Mouse (Mus musculus): ENCODE results near the gene Lgals1. TPM values are rescaled to one million over a fixed set of nuclear protein-coding genes. Genes with fewer than 3 reads are reported as not detected.

The Lgals1 gene
- total and polyA plus RNA-seq, 3 experiments: 637 to 805 (median 735) TPM

- peaks cover 79 to 99% of the 10 kb centered on the region in 2 experiments for H3K36me3 ChIP-seq (replicated peaks in 1 of 2; ENCODE audit: control insufficient read depth in 1 of 2, insufficient read depth in 1 of 2, low read length in 1 of 2)
- H3K27me3 ChIP-seq (replicated peaks): no peaks in the 10 kb centered on the region
- dilution Hi-C loops (cut with MboI; ENCODE audit: extremely low pct_ligation_motif_present, extremely low pct_unique_long_range_greater_than_20kb, low sequenced_read_pairs) (no loop called here), in situ Hi-C loops (cut with MboI; ENCODE audit: low pct_ligation_motif_present, low pct_unique_long_range_greater_than_20kb, low sequenced_read_pairs) (loop anchor here (5.0 to 25.0 kb wide), 2 partner anchors 39 to 429 kb away; partner anchors contain the start of genes Maff, Pla2g6 and Triobp)
- DNase-seq (ENCODE audit: extremely low read depth): no peak
- no peak overlapping the region for H3K9ac ChIP-seq (ENCODE audit: insufficient read depth, low read depth)
- TF ChIP-seq NELFE (IDR thresholded peaks at IDR 0.05; ENCODE audit: low read depth, low read length) (no peak), USF2 (conservative IDR thresholded peaks at IDR 0.05; ENCODE audit: low read depth, low read length) (no peak), UBTF (IDR thresholded peaks at IDR 0.05; ENCODE audit: low read depth, low read length) (no peak), JUND (conservative IDR thresholded peaks at IDR 0.05; ENCODE audit: low read depth, low read length) (no peak), POLR2AphosphoS2 (IDR thresholded peaks at IDR 0.05; ENCODE audit: low read depth, low read length) (no peak), MEF2A (IDR thresholded peaks at IDR 0.05; ENCODE audit: borderline replicate concordance, low read depth, low read length) (no peak), CHD1 (IDR thresholded peaks at IDR 0.05; ENCODE audit: low read depth, low read length) (no peak), ZNF384 (IDR thresholded peaks at IDR 0.05; ENCODE audit: low read depth, low read length) (no peak), CHD2 (IDR thresholded peaks at IDR 0.05; ENCODE audit: low read length) (no peak), NRF1 (IDR thresholded peaks at IDR 0.05; ENCODE audit: low read depth, low read length) (no peak), BHLHE40 (IDR thresholded peaks at IDR 0.05; ENCODE audit: low read depth, low read length) (no peak), JUN (IDR thresholded peaks at IDR 0.05; ENCODE audit: insufficient read depth, low read depth, low read length) (no peak), POLR2A (IDR thresholded peaks at IDR 0.05; ENCODE audit: low read depth, low read length) (no peak), ZKSCAN1 (IDR thresholded peaks at IDR 0.05; ENCODE audit: borderline replicate concordance, low read depth, low read length) (no peak), SIN3A (IDR thresholded peaks at IDR 0.05; ENCODE audit: low read length) (no peak), ZMIZ1 (IDR thresholded peaks at IDR 0.05; ENCODE audit: low read depth, low read length) (no peak), USF1 (IDR thresholded peaks at IDR 0.05; ENCODE audit: low read depth, low read length) (no peak), MAX (IDR thresholded peaks at IDR 0.05; ENCODE audit: low read length) (no peak), MAZ (IDR thresholded peaks at IDR 0.05; ENCODE audit: low read depth, low read length) (no peak)
- H3K79me2 ChIP-seq (replicated peaks; ENCODE audit: control insufficient read depth, extremely low read depth, insufficient read depth, poor library complexity, severe bottlenecking): no peaks in the 10 kb centered on the region
- no peak overlapping the region for H3K4me3 ChIP-seq (replicated peaks in 1 of 3; ENCODE audit: low read depth in 2 of 3, low read length in 2 of 3, poor library complexity in 1 of 3)
- H3K4me2 ChIP-seq (ENCODE audit: insufficient read depth, low read depth, poor library complexity, severe bottlenecking): no peak overlapping the region
- no peak overlapping the region for H3K27ac ChIP-seq (ENCODE audit: insufficient read depth, low read depth)
- peaks cover 1% of the 10 kb centered on the region for H3K9me3 ChIP-seq (replicated peaks; ENCODE audit: low read length)
- peaks cover 2 to 12% of the 10 kb centered on the region in 2 experiments for H3K4me1 ChIP-seq (ENCODE audit: control insufficient read depth in 1 of 2, insufficient read depth in 2 of 2)
Observed at GRCm38 (mm10) chr15:78908399-78908798, 18.1 kb upstream of the Lgals1 start.

DNA sequence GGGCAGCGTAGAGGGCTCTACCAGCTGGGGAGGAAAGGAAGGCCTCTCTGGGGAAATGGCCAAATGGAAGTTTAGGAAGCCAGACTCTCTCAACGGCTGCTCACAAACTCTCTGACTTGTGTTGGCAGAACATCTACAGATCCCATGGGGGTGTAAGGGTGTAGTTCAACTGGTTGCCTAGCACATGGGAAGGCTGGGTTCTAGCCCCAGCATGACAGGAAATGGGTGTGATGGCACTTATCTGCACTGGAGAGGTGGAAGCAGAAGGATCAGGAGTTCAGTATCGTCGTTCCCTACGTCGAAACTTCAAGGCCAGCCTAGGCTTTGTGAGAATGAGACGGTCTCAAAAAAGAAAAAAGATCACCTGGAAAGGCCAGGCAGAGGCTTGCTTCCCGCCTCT is 17.5 kb upstream of the Lgals1 start:
- no peak for DNase-seq (ENCODE audit: extremely low read depth)
- Histone ChIP-seq H3K4me3 (replicated peaks in 1 of 3; ENCODE audit: low read depth in 2 of 3, low read length in 2 of 3, poor library complexity in 1 of 3) (no peak overlapping the region), H3K27ac (ENCODE audit: insufficient read depth, low read depth) (no peak overlapping the region), H3K36me3 (replicated peaks in 1 of 2; ENCODE audit: control insufficient read depth in 1 of 2, insufficient read depth in 1 of 2, low read length in 1 of 2) (peaks cover 76 to 99% of the 10 kb centered on the region in 2 experiments), H3K9me3 (replicated peaks; ENCODE audit: low read length) (peaks cover 7% of the 10 kb centered on the region), H3K9ac (ENCODE audit: insufficient read depth, low read depth) (no peak overlapping the region), H3K27me3 (replicated peaks) (no peaks in the 10 kb centered on the region), H3K4me1 (ENCODE audit: control insufficient read depth in 1 of 2, insufficient read depth in 2 of 2) (peaks cover 0 to 7% of the 10 kb centered on the region in 2 experiments; a peak in 2 of 4 replicates), H3K79me2 (replicated peaks; ENCODE audit: control insufficient read depth, extremely low read depth, insufficient read depth, poor library complexity, severe bottlenecking) (no peaks in the 10 kb centered on the region), H3K4me2 (ENCODE audit: insufficient read depth, low read depth, poor library complexity, severe bottlenecking) (no peak overlapping the region)
- dilution Hi-C loops (cut with MboI; ENCODE audit: extremely low pct_ligation_motif_present, extremely low pct_unique_long_range_greater_than_20kb, low sequenced_read_pairs): no loop called here
- TF ChIP-seq HCFC1 (IDR thresholded peaks at IDR 0.05; ENCODE audit: low read depth, low read length) (no peak), ZC3H11A (IDR thresholded peaks at IDR 0.05; ENCODE audit: low read depth, low read length) (no peak), BHLHE40 (IDR thresholded peaks at IDR 0.05; ENCODE audit: low read depth, low read length) (no peak), CHD2 (IDR thresholded peaks at IDR 0.05; ENCODE audit: low read length) (no peak), E2F4 (IDR thresholded peaks at IDR 0.05; ENCODE audit: insufficient replicate concordance, low read depth, low read length) (no peak), SMC3 (IDR thresholded peaks at IDR 0.05; ENCODE audit: low read depth, low read length) (no peak), MXI1 (IDR thresholded peaks at IDR 0.05; ENCODE audit: low read depth, low read length) (no peak), CHD1 (IDR thresholded peaks at IDR 0.05; ENCODE audit: low read depth, low read length) (no peak), USF2 (conservative IDR thresholded peaks at IDR 0.05; ENCODE audit: low read depth, low read length) (no peak), UBTF (IDR thresholded peaks at IDR 0.05; ENCODE audit: low read depth, low read length) (no peak), MAFK (IDR thresholded peaks at IDR 0.05; ENCODE audit: insufficient replicate concordance, low read length) (no peak), USF1 (IDR thresholded peaks at IDR 0.05; ENCODE audit: low read depth, low read length) (no peak), ETS1 (conservative IDR thresholded peaks at IDR 0.05; ENCODE audit: low read depth, low read length) (no peak), KAT2A (IDR thresholded peaks at IDR 0.05; ENCODE audit: insufficient replicate concordance, low read length) (no peak), TCF12 (IDR thresholded peaks at IDR 0.05; ENCODE audit: low read depth, low read length) (no peak), TBP (conservative IDR thresholded peaks at IDR 0.05; ENCODE audit: low read depth, low read length) (no peak), JUND (conservative IDR thresholded peaks at IDR 0.05; ENCODE audit: low read depth, low read length) (no peak), MAX (IDR thresholded peaks at IDR 0.05; ENCODE audit: low read length) (no peak), GABPA (IDR thresholded peaks at IDR 0.05; ENCODE audit: insufficient replicate concordance, low read depth, low read length) (no peak), JUN (IDR thresholded peaks at IDR 0.05; ENCODE audit: insufficient read depth, low read depth, low read length) (no peak)
- in situ Hi-C loops (cut with MboI; ENCODE audit: low pct_ligation_motif_present, low pct_unique_long_range_greater_than_20kb, low sequenced_read_pairs): loop anchor here (5.0 to 25.0 kb wide), 2 partner anchors 38 to 428 kb away; partner anchors contain the start of genes Maff, Pla2g6 and Triobp

Data from CH12.LX (cell line).